Mouse (Mus musculus): Measurements from ENCODE around the gene Ppfia2.

GRCm38 (mm10) chr10:106719936-106720335 lies 249.8 kb downstream of the Ppfia2 start:
- TF ChIP-seq CTCF (IDR thresholded peaks at IDR 0.05; ENCODE audit: control insufficient read depth, insufficient read depth, low read length) (no peak), POLR2A (IDR thresholded peaks at IDR 0.05; ENCODE audit: borderline replicate concordance, control insufficient read depth, low read depth, low read length) (no peak)
